Mouse (Mus musculus) liver, embryonic 12.5 days (tissue): ENCODE measurements around the gene Ncf2. TPM values are rescaled to one million over a fixed set of nuclear protein-coding genes. Genes with fewer than 3 reads are reported as not detected.
A peak's percentile ranks its signal among the peaks of the same experiment; 100 is the strongest.

Experiments
- ATAC-seq: fragments of 200-750 bp; cut with Nextera tagmentation; 2 replicates; pipeline ENCODE4 v1.8.0; 2017; ENCODE audit warnings: moderate number of reproducible peaks, mild to moderate bottlenecking, moderate library complexity
- H3K27ac ChIP-seq: fragments of 300-500 bp; sonication (generic); 2 replicates; pipeline ENCODE4 v1.5.1; 2016; ENCODE audit warnings: mild to moderate bottlenecking
- H3K27me3 ChIP-seq: fragments of 300-500 bp; sonication (generic); replicated peaks from 2 replicates; pipeline ENCODE4 v1.6.1; 2016; ENCODE audit warnings: mild to moderate bottlenecking, moderate library complexity
- H3K36me3 ChIP-seq: fragments of 300-500 bp; sonication (generic); 2 replicates; pipeline ENCODE4 v1.6.1; 2016; ENCODE audit warnings: mild to moderate bottlenecking, moderate library complexity
- H3K4me1 ChIP-seq: fragments of 300-500 bp; sonication (generic); 2 replicates; pipeline ENCODE4 v1.6.1; 2016
- H3K4me2 ChIP-seq: fragments of 300-500 bp; sonication (generic); 2 replicates; pipeline ENCODE4 v1.6.1; 2016; ENCODE audit warnings: mild to moderate bottlenecking, moderate library complexity
- H3K4me3 ChIP-seq: fragments of 300-500 bp; sonication (generic); 2 replicates; pipeline ENCODE4 v1.5.1; 2016; ENCODE audit warnings: mild to moderate bottlenecking, moderate library complexity
- H3K9ac ChIP-seq: fragments of 300-500 bp; sonication (generic); 2 replicates; pipeline ENCODE4 v1.6.1; 2016; ENCODE audit warnings: mild to moderate bottlenecking, moderate library complexity
- H3K9me3 ChIP-seq: fragments of 300-500 bp; sonication (generic); replicated peaks from 2 replicates; pipeline ENCODE4 v1.6.1; 2016; ENCODE audit warnings: mild to moderate bottlenecking, moderate library complexity
- WGBS: fragments of 180-500 bp; shearing (Covaris S2); methylation state at CpG from one replicate; pipeline ENCODE4 v1.1.7; 2016; ENCODE audit not compliant: insufficient replicate concordance; 5-methylcytosine and 5-hydroxymethylcytosine counted together
- polyA plus RNA-seq: library from polyadenylated mRNA; unstranded; fragments of >200 nt; fragmentation: Nextera tagmentation; extraction: Ambion mirVana; gene quantifications from 2 replicates; pipeline ENCODE4 v1.2.1, GENCODE M21; 2016

The Ncf2 gene
- polyA plus RNA-seq, 1 experiment from 2014 or later = 9.5 TPM

DNA sequence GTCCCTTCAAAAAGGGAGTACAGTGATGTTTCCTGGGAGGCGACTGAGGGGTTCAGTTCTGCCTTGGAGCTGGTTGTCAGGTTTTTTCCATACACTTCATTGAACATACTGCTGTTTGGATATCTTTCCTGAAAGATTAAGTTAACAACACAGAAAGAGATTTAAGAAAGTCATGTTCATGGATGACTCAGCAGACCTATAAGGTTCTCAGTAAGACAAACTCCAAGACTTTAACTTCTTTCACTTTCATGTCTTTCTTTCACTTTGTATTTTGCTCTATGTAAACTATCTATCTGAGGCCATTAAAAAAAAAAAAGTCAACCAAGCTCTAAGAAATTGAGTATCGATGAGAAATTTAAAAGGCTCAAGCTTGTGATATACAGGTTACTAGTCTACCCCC lies 41.1 kb downstream of the Ncf2 start:
- H3K4me3 ChIP-seq = no peak overlapping the region
- H3K4me2 ChIP-seq = no peak overlapping the region
- H3K27me3 ChIP-seq = no peaks in the 10 kb centered on the region
- H3K36me3 ChIP-seq = peaks cover 94% of the 10 kb centered on the region
- WGBS = 73% methylated on average over 2 of the region's 2 CpGs
- ATAC-seq = no peak
- no peak overlapping the region for H3K9ac ChIP-seq
- no peaks in the 10 kb centered on the region for H3K4me1 ChIP-seq
- no peak overlapping the region for H3K27ac ChIP-seq
- H3K9me3 ChIP-seq = no peaks in the 10 kb centered on the region

DNA sequence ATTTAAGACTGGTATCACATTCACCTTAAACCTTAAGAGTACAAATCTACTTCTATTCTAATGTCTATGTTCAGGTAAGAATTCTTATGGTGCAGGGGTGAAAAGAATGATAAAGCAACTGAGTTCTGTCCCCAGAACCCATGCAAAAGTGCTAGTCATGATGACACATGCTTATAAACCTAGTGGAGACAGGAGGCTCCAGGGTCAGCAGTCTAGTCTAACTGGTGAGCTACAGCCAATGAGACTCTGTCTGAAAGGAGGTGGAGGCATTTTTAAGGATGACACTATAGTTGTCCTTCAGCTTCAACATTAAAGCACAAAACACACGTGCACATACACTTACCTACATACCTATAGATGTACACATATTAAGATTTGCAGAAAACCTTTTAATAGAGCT lies 44.6 kb downstream of the Ncf2 start:
- peak; percentile 83 for ATAC-seq
- 66% methylated on average over 1 of the region's 1 CpGs for WGBS
- Histone ChIP-seq H3K4me2 (no peak overlapping the region), H3K9ac (no peak overlapping the region), H3K27me3 (no peaks in the 10 kb centered on the region), H3K4me3 (no peak overlapping the region), H3K36me3 (peaks cover 98% of the 10 kb centered on the region), H3K27ac (no peak overlapping the region), H3K4me1 (no peaks in the 10 kb centered on the region), H3K9me3 (no peaks in the 10 kb centered on the region)

DNA sequence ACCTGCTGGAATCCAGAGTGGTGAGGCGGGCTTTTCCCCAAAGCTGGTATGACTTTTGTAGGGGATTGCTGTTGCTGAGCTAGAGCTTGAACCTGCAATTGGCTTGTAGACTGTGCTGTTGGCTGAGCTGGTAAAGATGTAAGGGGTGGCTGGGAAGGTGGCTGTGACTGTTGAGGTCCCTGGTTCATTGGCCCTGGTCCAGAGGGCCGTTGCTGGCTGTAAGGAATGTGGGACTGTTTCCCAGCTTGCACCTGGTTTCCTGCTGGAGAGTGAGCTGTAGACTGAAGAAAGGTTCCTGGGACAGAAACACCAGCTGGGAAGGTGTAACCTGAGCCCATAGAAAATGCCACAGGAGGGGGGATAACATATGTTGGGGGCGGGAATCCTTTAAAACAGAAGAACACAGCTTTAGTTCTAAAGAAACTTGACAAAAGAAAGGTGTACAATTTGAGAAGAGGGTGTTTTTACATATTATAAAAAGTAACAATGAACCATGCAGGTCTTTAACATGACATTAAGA lies 45.3 kb downstream of the Ncf2 start:
- WGBS = 90% methylated on average over 3 of the region's 3 CpGs
- H3K4me3 ChIP-seq = no peak overlapping the region
- ATAC-seq = no peak
- no peaks in the 10 kb centered on the region for H3K27me3 ChIP-seq
- peaks cover 94% of the 10 kb centered on the region for H3K36me3 ChIP-seq
- H3K27ac ChIP-seq = no peak overlapping the region
- no peaks in the 10 kb centered on the region for H3K9me3 ChIP-seq
- no peak overlapping the region for H3K9ac ChIP-seq
- H3K4me1 ChIP-seq = no peaks in the 10 kb centered on the region
- no peak overlapping the region for H3K4me2 ChIP-seq

DNA sequence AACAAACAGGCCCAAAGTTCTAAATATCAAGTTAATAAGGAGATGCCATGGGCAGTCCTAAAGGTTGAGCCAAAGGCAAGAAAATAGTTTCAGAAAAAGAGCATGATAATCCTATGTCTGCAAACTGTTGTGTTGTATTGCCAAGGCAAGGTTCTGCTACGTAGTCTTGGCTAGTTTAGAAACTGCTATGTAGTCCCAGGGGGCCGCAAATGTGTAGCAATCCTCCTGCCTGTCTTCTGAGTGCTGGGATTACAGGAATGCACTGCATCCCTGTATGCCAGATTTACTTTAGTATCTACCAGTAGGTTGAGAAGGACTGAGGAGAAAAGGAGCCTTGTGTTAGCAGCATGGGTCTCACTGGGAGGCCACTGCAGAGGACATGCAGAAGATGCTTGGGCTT lies 46.9 kb downstream of the Ncf2 start:
- Histone ChIP-seq H3K9ac (no peak overlapping the region), H3K27ac (no peak overlapping the region), H3K4me2 (no peak overlapping the region), H3K36me3 (peaks cover 92% of the 10 kb centered on the region), H3K4me3 (no peak overlapping the region), H3K27me3 (no peaks in the 10 kb centered on the region), H3K4me1 (no peaks in the 10 kb centered on the region), H3K9me3 (no peaks in the 10 kb centered on the region)
- WGBS = 81% methylated on average over 2 of the region's 2 CpGs
- ATAC-seq = no peak

DNA sequence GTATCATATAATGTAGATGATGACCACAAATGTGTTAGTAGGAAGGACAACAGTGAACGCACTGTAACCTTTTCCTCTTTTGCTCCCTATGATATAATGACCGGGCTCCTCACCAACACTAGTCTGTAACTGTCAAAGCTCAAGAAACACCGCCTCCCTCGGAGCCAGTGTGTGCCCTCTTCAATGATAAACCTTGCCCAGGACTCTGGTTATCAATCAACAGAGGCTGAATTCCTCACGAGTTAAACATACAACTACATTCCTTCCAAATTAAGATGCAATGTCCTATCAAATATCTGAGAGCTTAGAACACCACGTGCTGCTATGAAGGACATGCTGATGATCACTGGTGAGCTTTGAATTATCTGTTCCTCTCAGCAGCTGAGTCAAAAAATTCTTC lies 69.9 kb downstream of the Ncf2 start:
- Histone ChIP-seq H3K36me3 (peaks cover 43% of the 10 kb centered on the region), H3K27me3 (no peaks in the 10 kb centered on the region), H3K4me3 (no peak overlapping the region), H3K4me2 (no peak overlapping the region), H3K4me1 (no peaks in the 10 kb centered on the region), H3K27ac (no peak overlapping the region), H3K9me3 (no peaks in the 10 kb centered on the region), H3K9ac (no peak overlapping the region)
- WGBS = 70% methylated on average over 6 of the region's 6 CpGs
- no peak for ATAC-seq

DNA sequence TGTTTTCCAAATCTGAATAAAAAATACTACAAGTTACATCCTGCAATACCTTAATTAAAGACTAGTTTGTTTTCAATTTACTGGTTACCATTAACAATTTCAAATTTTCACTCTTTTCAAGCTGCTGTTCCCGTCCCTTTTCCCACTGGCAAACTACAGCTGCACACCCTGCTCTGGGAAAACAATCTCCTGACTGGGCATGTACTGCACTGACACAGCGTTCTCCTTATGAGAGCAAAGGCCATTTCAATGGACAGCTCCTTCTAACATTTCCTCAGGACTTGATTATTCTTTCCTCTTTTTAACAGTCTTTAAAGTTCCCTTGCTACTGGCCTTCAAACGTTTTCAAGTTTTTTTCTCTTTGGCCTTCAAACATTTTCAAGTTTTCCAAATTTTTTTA lies 71.0 kb downstream of the Ncf2 start:
- Histone ChIP-seq H3K36me3 (peaks cover 33% of the 10 kb centered on the region), H3K9me3 (no peaks in the 10 kb centered on the region), H3K27me3 (no peaks in the 10 kb centered on the region), H3K4me2 (no peak overlapping the region), H3K4me3 (no peak overlapping the region), H3K4me1 (no peaks in the 10 kb centered on the region), H3K9ac (no peak overlapping the region), H3K27ac (no peak overlapping the region)
- no peak for ATAC-seq
- 73% methylated on average over 3 of the region's 3 CpGs for WGBS

Other genes starting within 250 kb of the Ncf2 start
- gene Apobec4, start 49.6 kb upstream of the Ncf2 start, polyA plus RNA-seq = not detected in 2 replicates
- 12.5 and 15.6 TPM in 2 replicates for gene Rgl1, start 33.8 kb upstream of the Ncf2 start, polyA plus RNA-seq
- gene Arpc5, start 33.7 kb upstream of the Ncf2 start, polyA plus RNA-seq = 188 and 197 TPM in 2 replicates
- gene Smg7, start 102.5 kb downstream of the Ncf2 start, polyA plus RNA-seq = 16.7 and 17.4 TPM in 2 replicates
- 0.05 TPM in 1 of 2 replicates, not detected in the other for gene Nmnat2, start 154.8 kb downstream of the Ncf2 start, polyA plus RNA-seq